Mouse (Mus musculus) CH12.LX (cell line): ENCODE measurements around the gene Trex2.

Experiments
- CHD2 ChIP-seq: IDR thresholded peaks from 2 replicates; pipeline ENCODE4 v1.6.1; 2011; ENCODE audit warnings: low read length, improper control_type of control experiment
- CTCF ChIP-seq, 2 experiments: IDR thresholded peaks in 1 of 2; conservative IDR thresholded peaks in 1 of 2; 2 replicates each; pipeline ENCODE4 v1.5.1; 2011 to 2012; ENCODE audit warnings: low read depth in 2 of 2, low read length in 2 of 2, improper control_type of control experiment in 1 of 2, inconsistent platforms in 1 of 2, mild to moderate bottlenecking in 1 of 2, moderate library complexity in 1 of 2
- E2F4 ChIP-seq: IDR thresholded peaks from 2 replicates; pipeline ENCODE4 v1.6.1; 2011; ENCODE audit warnings: low read depth, low read length, improper control_type of control experiment; ENCODE audit not compliant: insufficient replicate concordance
- ETS1 ChIP-seq: conservative IDR thresholded peaks from 2 replicates; pipeline ENCODE4 v1.6.1; 2012; ENCODE audit warnings: low read depth, mild to moderate bottlenecking, inconsistent platforms, low read length, improper control_type of control experiment, moderate library complexity
- JUND ChIP-seq: conservative IDR thresholded peaks from 2 replicates; pipeline ENCODE4 v1.6.1; 2011; ENCODE audit warnings: low read depth, low read length, improper control_type of control experiment
- MAFK ChIP-seq: IDR thresholded peaks from 2 replicates; pipeline ENCODE4 v1.6.1; 2011; ENCODE audit warnings: low read length, improper control_type of control experiment; ENCODE audit not compliant: insufficient replicate concordance
- MAX ChIP-seq: IDR thresholded peaks from 2 replicates; pipeline ENCODE4 v1.6.1; 2011; ENCODE audit warnings: low read length, improper control_type of control experiment
- POLR2A ChIP-seq: IDR thresholded peaks from 2 replicates; pipeline ENCODE4 v1.6.1; 2011; ENCODE audit warnings: low read depth, mild to moderate bottlenecking, improper control_type of control experiment, low read length
- USF1 ChIP-seq: IDR thresholded peaks from 2 replicates; pipeline ENCODE4 v1.6.1; 2014; ENCODE audit warnings: low read depth, mild to moderate bottlenecking, inconsistent platforms, low read length, improper control_type of control experiment
- ZC3H11A ChIP-seq: IDR thresholded peaks from 2 replicates; pipeline ENCODE4 v1.6.1; 2012; ENCODE audit warnings: low read depth, mild to moderate bottlenecking, inconsistent platforms, low read length, improper control_type of control experiment

GRCm38 (mm10) chrX:73441428-73441827 is 6.3 kb upstream of the Trex2 start:
- TF ChIP-seq CTCF (conservative IDR thresholded peaks at IDR 0.05 in 1 of 2, IDR thresholded peaks at IDR 0.05 in 1 of 2; ENCODE audit: low read depth in 2 of 2, low read length in 2 of 2) (no peak), JUND (no peak), ZC3H11A (no peak), POLR2A (no peak), USF1 (no peak), ETS1 (no peak), CHD2 (no peak), MAX (no peak), E2F4 (no peak), MAFK (no peak)
